Mouse (Mus musculus) liver (tissue): ENCODE results near the gene Miga2.

Source experiments
- DNase-seq: peaks from one replicate; pipeline ENCODE4 v3.0.0-alpha.2; 2020; ENCODE audit warnings: mixed read lengths

The Miga2 gene

GRCm38 (mm10) chr2:30429156-30429555, 65.1 kb downstream of the Miga2 start:
- DNase-seq, result no peak
